Mouse (Mus musculus): Measurements from ENCODE around the gene Dynll1.
A peak's percentile ranks its signal among the peaks of the same experiment; 100 is the strongest.
"Not testable (repeated sequence)": the region's sequence is repeated elsewhere in the genome, so short reads cannot be mapped to it uniquely, and the experiment has no call there.

Gene Dynll1

DNA sequence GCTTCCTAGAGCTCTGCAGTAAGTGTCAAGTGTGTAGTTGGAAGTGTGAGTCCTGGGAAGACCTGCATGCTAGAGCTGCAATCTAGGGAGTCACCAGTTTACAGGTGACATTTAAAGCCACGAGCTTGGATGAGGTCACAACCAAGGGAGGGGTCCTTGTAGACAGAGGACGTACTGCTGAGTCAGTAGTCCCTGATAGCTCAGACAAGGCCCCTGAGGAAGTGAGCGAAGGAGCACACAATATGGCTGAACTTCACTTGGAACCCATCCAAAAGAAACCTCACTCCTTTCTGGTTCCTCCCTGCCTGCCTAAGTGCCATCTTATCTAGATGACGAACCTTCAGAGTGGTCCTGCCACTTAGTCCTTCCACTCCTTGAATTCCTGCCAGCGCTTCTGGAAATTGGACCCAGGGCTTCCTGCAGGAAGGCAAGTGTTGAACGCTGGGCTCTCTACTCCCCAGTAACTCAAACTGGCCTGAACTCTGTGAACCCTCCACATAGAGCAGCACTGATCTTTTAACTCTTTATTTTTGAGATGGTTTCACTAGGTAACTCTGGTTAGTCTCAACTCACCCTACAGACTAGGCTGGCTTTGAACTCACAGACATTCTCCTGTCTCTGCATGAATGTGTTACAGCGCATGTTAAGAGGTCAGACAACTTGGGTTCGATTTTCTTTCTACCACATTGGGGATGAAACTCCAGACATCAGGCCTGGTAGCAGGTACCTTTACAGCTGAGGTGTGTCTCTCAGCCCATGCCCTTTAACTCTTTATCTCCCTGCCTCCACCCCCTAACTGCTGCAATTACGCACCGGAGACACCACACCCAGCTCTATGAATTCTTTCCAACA is 12.2 kb upstream of the Dynll1 start:
- DNase-seq (ENCODE audit: low read depth), result no peak

DNA sequence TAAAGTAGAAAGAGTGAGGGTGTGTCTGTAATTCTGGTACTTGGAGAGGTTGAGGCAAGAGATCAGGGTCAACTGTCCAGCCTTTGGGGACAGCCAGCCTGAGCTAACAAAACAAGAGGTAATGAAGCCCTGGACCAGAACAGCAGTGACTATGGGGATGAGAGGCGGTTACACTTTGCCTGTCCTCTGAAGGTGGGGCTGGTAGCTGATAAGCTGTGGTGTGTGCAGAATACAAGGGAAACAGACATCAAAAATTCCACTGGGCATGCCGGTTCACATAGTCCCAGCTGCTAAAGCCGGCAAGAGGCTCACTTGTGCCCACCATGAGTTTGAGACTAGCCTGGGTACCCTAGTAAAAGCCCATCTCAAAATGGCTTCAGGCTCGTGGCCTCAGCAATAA is 11.6 kb upstream of the Dynll1 start:
- DNase-seq (ENCODE audit: low read depth), result no peak

DNA sequence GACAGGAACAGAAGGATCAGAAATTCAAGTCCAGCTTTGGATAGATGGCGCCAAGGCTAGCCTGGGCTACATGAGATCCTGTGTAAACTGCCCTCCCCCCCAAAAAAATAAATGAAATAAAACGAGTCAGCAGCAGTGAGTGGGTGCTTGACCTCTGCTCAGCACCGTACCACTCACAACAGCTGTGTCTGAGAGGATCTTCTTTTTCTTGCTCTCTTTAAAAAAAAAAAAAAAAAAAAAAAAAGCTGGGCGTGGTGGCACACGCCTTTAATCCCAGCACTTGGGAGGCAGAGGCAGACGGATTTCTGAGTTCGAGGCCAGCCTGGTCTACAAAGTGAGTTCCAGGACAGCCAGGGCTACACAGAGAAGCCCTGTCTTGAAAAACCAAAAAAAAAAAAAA is 1.4 kb upstream of the Dynll1 start:
- DNase-seq (ENCODE audit: low read depth), result not testable (repeated sequence)

DNA sequence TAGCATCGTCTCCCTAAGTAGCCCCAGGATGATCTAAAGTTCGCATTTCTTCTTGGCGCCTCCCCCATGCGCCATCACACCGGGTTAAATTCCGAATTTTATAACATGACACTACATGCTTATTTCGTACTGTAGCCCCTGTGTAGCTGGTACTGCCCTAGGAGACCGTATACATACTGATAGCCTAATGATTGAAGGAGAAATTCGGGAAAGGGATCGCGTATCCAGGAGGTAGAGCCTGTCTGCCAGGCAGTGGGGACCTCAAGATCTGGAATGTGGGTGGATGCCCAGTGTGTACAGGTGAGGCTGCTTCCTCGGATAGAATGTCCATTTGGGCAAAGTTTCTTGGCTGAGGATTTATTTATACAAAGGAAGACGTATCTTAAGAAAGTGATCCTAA is 816 bp upstream of the Dynll1 start:
- DNase-seq (ENCODE audit: low read depth), result no peak

DNA sequence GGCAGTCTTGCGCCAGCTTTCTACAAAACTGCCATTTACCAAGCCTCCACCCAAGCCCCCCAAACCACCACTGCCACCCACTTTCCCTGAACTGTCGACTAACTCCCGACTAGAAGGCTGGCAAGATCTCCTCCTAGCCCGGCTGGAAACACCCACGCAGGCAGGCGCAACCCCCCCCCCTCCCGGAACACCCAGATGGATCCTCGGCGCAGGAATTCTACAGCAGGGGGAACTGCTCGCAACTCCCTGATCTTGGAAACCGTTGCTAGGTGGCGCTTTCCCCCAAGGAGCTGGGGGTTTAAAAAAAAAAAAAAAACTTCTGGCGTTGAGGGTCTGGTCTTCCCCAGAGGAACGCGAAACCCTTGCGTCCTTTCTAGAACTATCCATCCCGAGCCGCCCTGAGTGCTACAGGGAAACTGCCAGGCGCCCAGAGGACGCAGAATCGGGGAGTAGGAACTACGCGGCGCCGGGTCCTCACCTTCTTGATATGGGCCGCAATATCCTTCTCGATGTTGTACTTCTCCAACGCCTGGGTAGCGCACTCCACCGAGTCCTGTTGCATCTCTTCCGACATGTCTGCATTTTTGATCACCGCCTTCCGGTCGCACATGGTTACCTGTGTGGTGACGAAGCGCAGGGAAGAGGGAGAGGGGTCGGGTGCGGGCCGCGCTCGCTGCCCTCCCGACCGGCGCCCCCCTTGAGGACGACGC is 609 bp downstream of the Dynll1 start:
- DNase-seq (ENCODE audit: low read depth), result peak; percentile 79

DNA sequence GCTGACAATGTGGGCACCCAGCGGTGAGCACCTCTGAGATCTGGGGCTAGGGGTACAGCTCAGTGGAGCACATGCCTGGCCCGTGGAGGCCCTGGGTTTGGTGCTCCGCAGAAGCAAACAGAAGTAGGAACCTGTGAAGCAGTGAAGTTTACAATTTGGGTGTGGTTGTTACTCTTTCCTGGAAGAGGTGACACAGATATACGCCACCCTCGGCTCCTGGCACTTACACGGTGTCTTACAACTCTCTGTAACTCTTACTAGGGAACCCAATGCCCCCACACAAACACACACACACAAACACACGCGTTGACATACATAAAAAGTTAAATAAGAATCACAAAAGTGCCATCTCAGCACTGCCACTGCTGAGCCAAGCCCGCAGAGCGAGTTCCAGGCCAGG is 4.5 kb downstream of the Dynll1 start:
- DNase-seq (ENCODE audit: low read depth), result no peak

DNA sequence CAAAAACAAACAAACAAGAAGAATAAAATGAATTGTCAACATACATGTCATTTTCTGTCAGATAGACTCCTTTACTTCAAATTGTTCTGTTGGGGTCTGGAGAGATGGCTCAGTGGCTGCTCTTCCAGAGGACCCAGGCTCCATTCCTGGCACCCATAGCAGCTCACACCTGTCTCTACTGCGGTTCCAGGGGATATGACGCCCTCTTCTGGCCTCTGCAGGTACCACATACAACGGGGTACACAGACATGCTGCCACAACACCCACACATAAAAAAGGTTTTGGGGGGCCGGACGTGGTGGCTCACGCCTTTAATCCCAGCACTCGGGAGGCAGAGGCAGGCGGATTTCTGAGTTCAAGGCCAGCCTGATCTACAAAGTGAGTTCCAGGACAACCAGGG is 6.6 kb downstream of the Dynll1 start:
- DNase-seq (ENCODE audit: low read depth), result no peak

DNA sequence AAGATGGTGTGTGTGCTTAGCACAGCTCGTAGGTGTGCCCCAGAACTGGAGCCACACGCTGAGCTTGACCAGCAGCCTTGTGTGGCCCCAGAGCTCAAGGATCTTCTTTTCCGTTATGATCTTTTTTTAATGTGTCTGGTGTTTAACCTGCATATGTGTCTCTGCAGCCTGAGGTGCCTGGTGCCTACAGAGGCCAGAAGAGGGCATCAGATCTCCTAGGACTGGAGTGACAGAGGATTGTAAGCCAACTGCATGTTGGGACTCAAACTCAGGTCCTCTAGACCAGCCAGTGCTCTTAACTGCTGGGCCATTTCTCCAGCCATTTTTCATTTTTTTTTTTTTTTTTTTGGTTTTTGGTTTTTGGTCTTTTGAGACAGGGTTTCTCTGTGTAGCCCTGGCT is 16.1 kb downstream of the Dynll1 start:
- peak; percentile 48 for DNase-seq (ENCODE audit: low read depth)

DNA sequence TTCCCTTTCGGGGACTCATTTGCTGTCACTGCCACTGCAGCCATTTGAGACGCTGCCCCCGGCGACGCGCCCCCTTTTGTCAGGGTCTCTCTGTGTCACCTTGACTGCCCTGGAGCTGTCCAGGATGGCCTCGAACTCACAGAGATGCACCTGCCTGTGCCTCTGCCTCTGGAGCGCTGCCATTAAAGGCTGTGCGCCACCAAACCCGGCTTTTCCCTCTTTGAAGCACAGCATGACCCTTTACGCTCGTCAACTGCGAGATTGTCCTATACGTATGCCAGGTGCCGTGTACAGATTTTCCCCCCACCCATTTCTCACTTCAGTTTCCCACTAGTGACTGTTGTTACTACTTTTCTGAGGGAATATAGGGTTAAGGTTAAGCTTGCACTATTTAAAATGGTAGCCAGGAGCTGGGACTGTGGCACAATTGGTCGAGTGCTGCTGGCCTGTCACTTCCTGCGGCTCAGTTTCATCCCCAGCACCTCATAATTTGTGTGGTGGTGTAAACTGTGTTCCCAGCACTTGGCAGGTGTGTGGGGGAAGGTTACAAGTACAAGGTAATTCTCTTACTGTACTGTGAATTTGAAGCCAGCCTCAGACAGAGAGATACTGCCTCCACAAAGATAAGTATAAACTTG is 20.6 kb downstream of the Dynll1 start:
- peak; percentile 52 for DNase-seq (ENCODE audit: low read depth)

DNA sequence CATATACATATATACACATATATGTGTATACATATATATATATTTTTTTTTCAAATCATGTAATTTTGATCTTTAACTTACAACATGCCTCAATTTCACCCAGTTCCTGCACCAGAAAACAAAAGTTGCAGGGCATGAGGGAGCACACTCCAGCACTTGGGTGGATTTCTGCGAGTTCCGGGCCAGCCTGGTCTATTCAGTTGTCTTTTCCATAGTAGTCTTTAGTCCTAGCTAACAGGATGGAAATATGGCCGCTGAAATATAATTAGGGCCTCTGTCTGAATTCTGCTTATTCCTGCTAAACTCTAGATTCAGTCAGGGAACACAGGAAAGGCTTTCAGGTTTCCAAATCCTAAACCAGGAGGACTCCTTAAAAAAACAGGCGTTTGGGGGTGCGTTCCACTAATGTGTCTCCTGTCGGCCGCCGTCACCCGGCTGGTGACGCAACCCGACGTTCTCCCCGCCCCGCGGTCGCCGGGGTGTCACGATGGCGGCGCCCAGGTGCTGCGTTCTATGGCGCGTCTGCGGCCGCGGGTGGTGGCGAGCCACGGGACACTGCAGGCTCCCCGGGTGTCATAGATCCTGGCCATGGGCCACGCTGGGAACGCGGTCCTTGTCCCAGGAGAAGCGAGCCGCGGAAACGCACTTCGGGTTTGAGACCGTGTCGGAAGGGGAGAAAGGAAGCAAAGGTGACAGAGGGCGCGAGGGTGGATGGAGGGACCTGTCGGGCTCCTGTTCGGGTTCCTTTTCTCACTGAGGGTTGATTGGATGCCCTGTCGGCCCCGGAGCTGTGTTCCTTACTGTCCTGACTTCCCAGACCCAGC is 21.4 kb downstream of the Dynll1 start, which contains the start of gene Coq5:
Gene Coq5 (plus strand): TSS at position 441 of the 824 bp plus-strand sequence.
- peak; percentile 90 for DNase-seq (ENCODE audit: low read depth)

DNA sequence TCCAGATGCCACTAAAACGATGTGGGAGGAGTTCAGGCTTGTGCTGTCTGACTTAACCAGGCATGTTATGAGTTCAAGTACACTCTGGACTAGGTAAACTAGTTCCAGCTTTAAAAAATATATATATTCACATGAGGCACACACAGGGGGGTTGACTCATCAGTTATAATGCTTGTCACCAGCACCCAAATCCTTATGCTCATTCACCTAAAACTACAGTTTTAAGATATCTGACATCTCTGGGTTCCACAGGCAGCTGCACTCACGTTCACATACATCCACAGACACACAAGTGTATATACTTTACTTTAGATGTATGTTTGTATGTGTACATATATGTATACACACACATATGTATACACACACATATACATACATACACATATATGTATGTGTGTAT is 22.0 kb downstream of the Dynll1 start:
- DNase-seq (ENCODE audit: low read depth), result no peak

DNA sequence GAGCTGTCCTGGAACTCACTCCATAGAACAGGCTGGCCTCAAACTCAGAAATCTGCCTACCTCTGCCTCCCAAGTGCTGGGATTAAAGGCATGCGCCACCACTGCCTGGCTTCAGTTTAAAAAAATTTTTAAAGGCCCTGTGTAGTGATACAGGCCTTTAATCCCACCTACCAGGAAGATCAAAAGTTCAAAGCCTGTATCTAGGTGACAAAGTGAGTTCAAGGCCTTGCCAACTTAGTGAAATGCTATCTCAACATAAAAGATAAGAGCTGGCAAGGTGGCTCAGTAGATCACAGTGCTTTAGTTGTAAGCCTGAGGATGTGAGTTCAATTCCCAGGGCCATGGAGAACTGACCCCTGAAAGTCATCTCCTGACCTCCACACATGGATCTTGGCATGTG is 22.7 kb downstream of the Dynll1 start:
- DNase-seq (ENCODE audit: low read depth), result no peak

DNA sequence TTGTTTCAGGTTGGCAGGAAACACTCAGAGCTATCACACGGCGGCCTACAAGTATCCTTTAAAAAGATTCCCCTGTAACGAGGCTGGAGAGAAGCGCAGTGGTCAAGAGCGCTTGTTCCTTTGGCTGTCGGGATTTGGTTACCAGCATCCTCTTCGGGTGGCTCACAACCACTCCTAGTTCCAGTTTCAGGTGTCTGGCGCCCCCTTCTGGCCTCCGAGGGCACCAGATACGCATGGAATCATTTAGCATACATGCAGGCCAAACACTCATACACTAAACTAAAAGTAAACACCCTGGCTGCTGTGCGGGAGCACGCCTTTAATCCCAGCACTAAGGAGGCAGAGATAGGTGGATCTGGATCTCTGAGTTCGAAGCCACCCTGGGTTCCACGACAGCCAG is 24.8 kb downstream of the Dynll1 start:
- peak; percentile 67 for DNase-seq (ENCODE audit: low read depth)

DNA sequence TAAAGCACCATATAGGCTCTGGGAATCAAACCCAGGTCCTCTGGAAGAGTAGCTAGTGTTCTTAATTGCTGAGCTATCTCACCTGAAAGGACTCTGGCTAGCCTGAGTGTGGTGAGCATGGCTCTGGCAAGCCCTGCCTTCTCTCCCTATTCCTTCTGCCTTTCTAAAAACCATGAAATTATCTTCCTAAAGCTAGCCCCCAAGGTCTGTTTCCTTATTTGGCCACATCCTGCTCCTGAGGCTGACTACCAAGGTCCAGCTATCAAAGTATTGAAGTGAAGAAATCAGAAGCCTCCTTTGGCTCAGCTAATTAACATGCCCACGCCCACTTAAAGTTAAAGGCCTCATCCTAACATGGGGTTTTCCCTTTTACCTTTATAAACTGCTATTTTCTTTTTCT is 26.0 kb downstream of the Dynll1 start:
- DNase-seq (ENCODE audit: low read depth), result peak; percentile 58

DNA sequence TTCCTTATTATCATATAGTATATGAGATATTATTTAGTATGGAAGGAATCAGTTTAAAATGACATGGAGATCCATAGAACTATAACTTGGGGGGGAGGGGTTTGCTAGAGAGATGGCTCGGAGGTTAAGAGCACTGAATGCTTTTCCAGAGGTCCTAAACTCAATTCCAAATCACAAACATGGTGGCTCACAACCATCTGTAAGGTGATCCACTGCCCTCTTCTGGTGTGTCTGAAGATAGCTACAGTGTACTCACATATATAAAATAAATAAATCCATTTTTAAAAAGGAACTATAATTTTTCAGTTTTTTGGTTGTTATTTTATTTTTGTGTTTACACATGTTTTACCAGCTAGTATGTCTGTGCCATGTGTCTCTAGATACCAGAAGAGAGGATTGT is 26.4 kb downstream of the Dynll1 start:
- no peak for DNase-seq (ENCODE audit: low read depth)

DNA sequence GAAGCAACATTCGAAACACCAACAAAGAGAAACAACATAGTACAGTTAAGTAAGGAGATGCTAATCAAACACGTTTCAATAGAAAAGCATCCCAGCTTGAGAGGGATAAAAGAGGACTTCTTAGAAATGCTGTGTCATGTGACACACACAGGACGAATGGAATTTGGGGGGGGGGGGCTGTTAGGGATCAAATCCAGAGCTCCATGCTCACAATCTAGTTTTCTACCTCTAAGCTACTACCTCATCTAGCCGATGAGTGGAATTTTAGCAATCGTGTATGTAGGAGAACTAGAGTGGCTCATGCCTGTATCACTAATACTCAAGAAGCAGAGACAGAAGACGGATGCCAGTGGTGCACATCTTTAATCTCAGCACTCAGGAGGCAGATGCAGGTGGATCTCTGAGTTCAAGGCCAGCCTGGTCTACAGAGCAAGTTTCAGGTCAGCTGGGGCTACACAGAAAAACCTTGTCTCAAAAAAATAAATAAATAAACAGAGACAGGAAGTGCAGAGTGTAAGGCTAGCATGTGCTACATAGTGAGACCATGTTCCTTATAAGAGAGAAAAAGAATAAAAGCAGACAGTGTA is 27.2 kb downstream of the Dynll1 start:
- DNase-seq (ENCODE audit: low read depth), result no peak

DNA sequence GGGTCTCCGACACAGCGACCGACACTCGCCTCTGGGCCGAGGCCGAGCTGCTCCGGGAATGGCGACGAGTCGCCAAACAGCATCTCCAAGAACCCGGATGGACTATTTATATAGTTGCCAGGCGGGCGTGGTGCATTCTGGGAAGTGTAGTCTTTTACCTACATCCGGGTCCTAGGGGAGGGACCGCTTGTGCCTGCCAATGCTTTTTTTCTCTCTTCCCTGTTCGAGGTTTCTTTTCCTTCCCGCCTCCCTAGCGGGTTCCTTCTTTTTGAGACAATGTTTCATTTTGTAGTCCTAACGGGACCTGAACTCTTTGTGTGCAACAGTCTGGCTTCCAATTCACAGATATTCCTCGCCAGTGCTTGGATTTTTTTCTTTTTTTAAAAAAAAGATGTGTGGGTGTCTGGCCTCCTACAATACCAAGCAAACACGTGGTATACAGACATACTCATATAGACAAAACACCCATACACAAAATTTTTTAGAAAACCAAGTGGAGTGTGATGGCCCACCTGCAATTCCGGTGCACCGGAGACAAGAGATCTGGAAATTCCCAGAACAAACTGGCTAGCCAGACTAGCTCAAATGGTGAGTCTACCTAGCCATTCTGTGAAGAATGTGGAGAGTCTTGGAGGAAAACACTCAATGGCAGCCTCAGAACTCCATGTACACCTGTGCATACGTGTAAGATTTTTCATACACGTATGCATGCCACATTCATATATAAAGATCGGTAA is 27.8 kb downstream of the Dynll1 start, which contains the start of gene Rnf10:
Gene Rnf10 (minus strand): TSS at position 87 of the 737 bp plus-strand sequence.
- peak; percentile 99 for DNase-seq (ENCODE audit: low read depth)

DNA sequence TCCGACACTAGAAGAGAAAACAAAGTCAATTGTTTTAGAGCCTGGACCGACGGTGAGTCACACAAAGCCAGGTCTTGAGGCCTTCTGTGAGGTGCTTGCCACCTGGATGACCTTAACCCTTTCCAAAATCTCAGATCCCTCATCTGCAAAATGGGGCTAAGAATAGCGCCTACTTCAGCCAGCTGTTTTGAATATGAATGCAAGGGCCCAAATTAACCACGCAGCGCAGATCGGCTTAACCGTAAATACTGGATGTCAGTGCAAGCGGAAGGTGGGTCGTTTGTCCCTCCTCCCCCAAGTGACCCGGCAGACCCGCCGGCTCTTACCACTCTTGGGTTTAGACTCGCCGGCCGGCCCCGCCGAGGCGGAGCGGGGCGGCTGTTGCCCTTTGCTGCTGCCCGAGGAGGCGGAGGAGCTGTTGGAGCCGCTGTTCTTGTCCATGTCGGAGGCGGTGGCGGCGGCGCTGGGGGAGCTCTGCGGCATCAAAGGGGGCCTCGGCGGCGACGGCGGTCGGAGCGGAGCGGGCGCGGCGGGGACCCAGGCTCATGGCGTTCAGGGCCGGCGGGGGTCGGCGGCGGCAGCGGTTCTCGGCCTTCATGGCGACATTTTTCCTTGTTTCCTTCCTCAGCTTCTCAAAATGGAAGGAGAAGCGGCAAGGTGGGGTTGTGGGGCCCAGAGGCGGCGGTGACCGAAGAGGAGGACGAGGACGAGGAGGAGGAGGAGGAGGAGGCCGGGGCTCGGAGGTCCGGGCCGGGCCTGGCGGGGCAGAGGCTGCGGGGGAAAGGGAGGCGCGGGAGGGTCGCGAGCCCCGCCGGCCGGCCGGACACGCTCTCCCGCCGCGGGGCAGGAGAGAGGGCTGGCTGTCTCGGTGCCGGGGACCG is 28.6 kb downstream of the Dynll1 start:
- DNase-seq (ENCODE audit: low read depth), result peak; percentile 60

DNA sequence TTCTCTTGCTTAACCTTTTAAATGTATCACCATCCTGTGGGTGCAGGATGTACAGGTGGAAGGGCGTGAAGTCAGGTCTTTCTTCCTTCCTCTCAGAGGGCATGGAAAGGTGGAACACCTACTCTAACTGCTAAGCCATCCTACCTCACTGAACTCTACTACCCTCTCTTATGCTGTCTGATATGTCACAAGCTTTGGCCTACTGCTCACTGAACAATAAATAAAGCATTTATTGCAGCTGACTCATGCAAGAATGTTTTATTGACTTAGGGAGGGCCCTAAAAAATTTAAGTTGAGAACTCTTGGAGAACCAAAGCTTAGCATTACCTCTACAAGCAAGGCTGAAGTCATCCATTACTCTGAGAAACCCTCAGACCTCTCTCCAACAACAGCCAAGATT is 30.8 kb downstream of the Dynll1 start:
- peak; percentile 13 for DNase-seq (ENCODE audit: low read depth)

DNA sequence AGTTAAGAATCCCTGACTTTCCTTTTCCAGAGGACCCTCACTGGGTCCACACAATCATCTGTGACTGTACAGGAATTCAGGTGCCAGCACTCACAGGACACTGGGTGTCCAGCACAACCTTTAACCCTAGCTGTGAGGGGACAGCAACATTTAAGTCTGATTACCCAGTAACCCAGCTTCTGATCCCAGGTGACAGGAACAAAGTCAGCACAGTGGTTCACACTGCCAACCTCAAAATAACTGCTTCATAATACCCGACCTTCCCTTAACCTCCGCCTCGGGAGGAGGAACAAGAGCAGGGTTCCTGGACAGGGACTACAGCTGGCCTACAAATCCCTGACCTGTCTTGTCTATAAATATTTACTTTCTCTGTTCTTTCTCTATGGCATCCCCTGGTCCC is 32.5 kb downstream of the Dynll1 start:
- DNase-seq (ENCODE audit: low read depth), result no peak
